Mouse (Mus musculus) left cerebral cortex, postnatal 14 days (tissue): ENCODE results near the gene Itih4. TPM values are rescaled to one million over a fixed set of nuclear protein-coding genes. Genes with fewer than 3 reads are reported as not detected.
A peak's percentile ranks its signal among the peaks of the same experiment; 100 is the strongest.

Experiments
- DNase-seq, 2 experiments: peaks; one replicate each; pipeline ENCODE4 v3.0.0; 2021 to 2022; ENCODE audit warnings: low spot score in 2 of 2, mixed read lengths in 1 of 2
- intact Hi-C: fragments of 180-260 bp; cut with DNase I; formaldehyde crosslinking; loops from one replicate; pipeline ENCODE4 v1.15.1; 2025
- total RNA-seq, 2 experiments: library from RNA; stranded (reverse); gene quantifications; 2 replicates each; pipeline ENCODE4 v1.2.3; 2021

Itih4 gene
- total RNA-seq, 2 experiments from 2014 or later: not detected

GRCm38 (mm10) chr14:30923375-30924105, 37.3 kb downstream of the Itih4 start, which contains the start of gene Itih3:
Itih3 (minus strand) TSS chr14:30923760.
- intact Hi-C loops: no loop called here
- peak; percentile 35 to 62 for DNase-seq

- no peak for DNase-seq
- intact Hi-C loops: no loop called here
These were observed 39.2 kb downstream of the Itih4 start for GRCm38 (mm10) chr14:30925492-30925891.

- DNase-seq: no peak
- intact Hi-C loops: no loop called here
These were observed 44.1 kb downstream of the Itih4 start for GRCm38 (mm10) chr14:30930386-30930785.

GRCm38 (mm10) chr14:30933351-30933750, 47.1 kb downstream of the Itih4 start:
- no peak for DNase-seq
- intact Hi-C loops: no loop called here

- intact Hi-C loops: loop anchor here (5.0 kb wide), 2 partner anchors 60 to 75 kb away; no protein-coding TSS in a partner anchor
- DNase-seq: no peak
These were observed 56.0 kb downstream of the Itih4 start for GRCm38 (mm10) chr14:30942254-30942653.

GRCm38 (mm10) chr14:30943038-30943437, 56.8 kb downstream of the Itih4 start, which contains the start of gene Itih1:
Itih1 (minus strand) TSS chr14:30943289.
- DNase-seq: no peak
- intact Hi-C loops: loop anchor here (5.0 kb wide), 2 partner anchors 61 to 76 kb away; no protein-coding TSS in a partner anchor

- peak; percentile 64 to 74 for DNase-seq
- intact Hi-C loops: loop anchor here (5.0 kb wide), 2 partner anchors 62 to 77 kb away; no protein-coding TSS in a partner anchor
These were observed 57.8 kb downstream of the Itih4 start for GRCm38 (mm10) chr14:30943860-30944674.

GRCm38 (mm10) chr14:30944745-30945144, 58.5 kb downstream of the Itih4 start:
- intact Hi-C loops: loop anchor here (5.0 kb wide), 3 partner anchors 62 to 117 kb away; partner anchors contain the start of gene Tmem110

GRCm38 (mm10) chr14:30949986-30950385, 63.7 kb downstream of the Itih4 start:
- DNase-seq: no peak
- intact Hi-C loops: loop anchor here (5.0 kb wide), 1 partner anchor 123 kb away; the partner anchor contains the start of gene Tmem110

More at GRCm38 (mm10) chr14:30944745-30945144, 58.5 kb downstream of the Itih4 start:
- no peak for DNase-seq

- peak; percentile 97 for DNase-seq
- intact Hi-C loops: no loop called here
These were observed 65.0 kb downstream of the Itih4 start, which contains the start of gene Nek4 for GRCm38 (mm10) chr14:30951154-30951825. Nek4 (plus strand) TSS chr14:30951377.

Other genes with a start within 250 kb of the Itih4 start
- gene Rft1, start 232.1 kb upstream of the Itih4 start, total RNA-seq: 10 to 100 TPM; 11.0 to 12.4 TPM
- 10 to 100 TPM; 26.0 to 29.9 TPM for gene Sfmbt1, start 171.6 kb upstream of the Itih4 start, total RNA-seq
- gene Tmem110, start 60.9 kb upstream of the Itih4 start, total RNA-seq: 10 to 100 TPM; 21.0 to 22.1 TPM
- gene Mustn1, start 7.3 kb upstream of the Itih4 start, total RNA-seq: 1 to 10 TPM; 3.9 to 5.1 TPM
- gene Itih3, start 37.3 kb downstream of the Itih4 start, total RNA-seq: 10 to 100 TPM in 1 of 2 experiments, 1 to 10 TPM in 1; 8.1 to 12.0 TPM
- not detected for gene Itih1, start 56.8 kb downstream of the Itih4 start, total RNA-seq
- 10 to 100 TPM; 14.0 to 14.1 TPM for gene Nek4, start 64.9 kb downstream of the Itih4 start, total RNA-seq
- gene Glt8d1, start 114.9 kb downstream of the Itih4 start, total RNA-seq: 10 to 100 TPM; 27.2 to 30.7 TPM
- gene Spcs1, start 115.2 kb downstream of the Itih4 start, total RNA-seq: 100 to 1,000 TPM; 171 to 175 TPM
- 10 to 100 TPM; 50.7 to 53.6 TPM for gene Pbrm1, start 132.7 kb downstream of the Itih4 start, total RNA-seq
- 10 to 100 TPM; 44.4 to 45.4 TPM for gene Gnl3, start 132.7 kb downstream of the Itih4 start, total RNA-seq
- 10 to 100 TPM; 27.3 to 28.2 TPM for gene Smim4, start 242.5 kb downstream of the Itih4 start, total RNA-seq
- gene Nt5dc2, start 244.6 kb downstream of the Itih4 start, total RNA-seq: 1 to 10 TPM; 5.7 to 6.4 TPM